10 mouse cellular contexts compared by ENCODE assay signal in the genomic region with DNA sequence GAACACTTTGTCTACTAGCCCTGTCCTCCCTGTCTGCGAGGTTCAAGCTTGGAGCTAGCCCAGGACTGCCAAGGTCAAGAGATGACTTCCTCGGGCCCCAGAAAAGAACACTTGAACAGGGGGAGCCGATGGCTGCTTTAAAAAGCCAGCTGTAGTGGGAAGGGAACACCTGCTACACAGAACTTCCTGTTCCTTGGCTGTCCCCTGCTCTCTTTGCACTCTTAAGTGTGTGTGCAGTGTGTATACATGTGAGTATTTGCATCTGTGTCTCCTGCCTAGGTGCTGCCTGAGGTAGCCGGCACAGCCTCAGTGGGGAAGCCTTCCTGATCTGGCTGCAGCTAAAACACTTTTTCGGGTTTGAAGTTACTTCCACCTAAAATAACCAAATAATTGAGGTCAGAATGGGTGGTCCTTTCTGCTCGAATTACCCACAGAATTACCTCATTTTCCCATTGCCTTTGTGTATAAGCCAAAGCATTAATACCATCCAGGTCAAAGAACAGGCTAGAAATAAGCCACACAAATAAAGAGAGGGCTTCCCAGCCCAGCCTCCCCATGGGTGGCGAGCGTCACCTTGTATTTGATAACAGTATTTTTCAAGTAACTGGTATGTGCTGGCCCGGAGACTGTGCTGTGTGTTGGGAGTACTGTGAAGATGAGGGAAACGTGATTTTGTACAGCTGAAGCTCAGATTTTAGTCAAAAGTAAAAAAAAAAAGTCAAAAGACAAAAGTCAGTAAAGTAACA.
A peak's percentile ranks its signal among the peaks of the same experiment; 100 is the strongest.
DNase-seq lines count a peak whose midpoint lies in the region; ATAC-seq lines count a peak whose summit lies in the region.
"Had no signal": no experiment of that assay in that cellular context is flagged by ENCODE, and none has a peak within 500 bp of the region (broad histone marks: within the 10 kb centered on the region; RNA-seq: fewer than 3 reads in every experiment).

No protein-coding gene starts in this region.

- no peak overlapping the region for H3K4me2 ChIP-seq in kidney, embryonic 14.5 days (replicated peaks; ENCODE audit: low read depth, low read length)
- no peak overlapping the region for H3K4me2 ChIP-seq in heart, embryonic 11.5 days
- H3K4me2 ChIP-seq: limb, embryonic 15.5 days; neural tube, embryonic 13.5 days had no signal

- H3K36me3 ChIP-seq in kidney, embryonic 14.5 days (ENCODE audit: control insufficient read depth, insufficient read depth, low read length), result no peaks in the 10 kb centered on the region
- H3K36me3 ChIP-seq in heart, embryonic 11.5 days (ENCODE audit: control insufficient read depth, insufficient read depth, low read length), result no peaks in the 10 kb centered on the region
- H3K36me3 ChIP-seq: limb, embryonic 15.5 days; neural tube, embryonic 13.5 days had no signal

- no peak overlapping the region for H3K4me3 ChIP-seq in kidney, embryonic 14.5 days (ENCODE audit: low read length)
- H3K4me3 ChIP-seq in heart, embryonic 11.5 days (ENCODE audit: low read depth, low read length), result no peak overlapping the region
- H3K4me3 ChIP-seq: limb, embryonic 15.5 days; neural tube, embryonic 13.5 days had no signal

- no peaks in the 10 kb centered on the region for H3K27me3 ChIP-seq in kidney, embryonic 14.5 days (ENCODE audit: control insufficient read depth, insufficient read depth, low read length)
- no peaks in the 10 kb centered on the region for H3K27me3 ChIP-seq in heart, embryonic 11.5 days (ENCODE audit: control insufficient read depth, insufficient read depth, low read length)
- H3K27me3 ChIP-seq: limb, embryonic 15.5 days; neural tube, embryonic 13.5 days had no signal

- no peak overlapping the region for H3K9ac ChIP-seq in kidney, embryonic 14.5 days (ENCODE audit: low read depth, low read length)
- peak overlapping the region; percentile 49; the same call in 1 of the 2 replicates for H3K9ac ChIP-seq in heart, embryonic 11.5 days (ENCODE audit: low read depth, low read length)
- H3K9ac ChIP-seq: limb, embryonic 15.5 days; neural tube, embryonic 13.5 days had no signal

- 61% methylated on average over 10 of the region's 10 CpGs for WGBS in kidney, embryonic 14.5 days
- 40% methylated on average over 10 of the region's 10 CpGs for WGBS in heart, embryonic 11.5 days (ENCODE audit: insufficient replicate concordance)

- 0 out of 2 replicates have a peak, but pooled peaks have one; percentile 12 for ATAC-seq in kidney, embryonic 14.5 days (ENCODE audit: low FRiP score, low TSS enrichment)
- ATAC-seq in heart, embryonic 11.5 days (replicated peaks; ENCODE audit: insufficient number of reproducible peaks, low FRiP score, low TSS enrichment), result no peak
- peak; percentile 39; the same call in 1 of the 2 replicates for ATAC-seq in neutrophil, adult 5-6 weeks (ENCODE audit: extremely low read depth, insufficient number of reproducible peaks, low FRiP score, poor library complexity, severe bottlenecking)

- no peak overlapping the region for H3K27ac ChIP-seq in kidney, embryonic 14.5 days (ENCODE audit: low read depth, low read length)
- H3K27ac ChIP-seq in heart, embryonic 11.5 days (ENCODE audit: low read depth, low read length), result peak overlapping the region; percentile 90
- H3K27ac ChIP-seq: neural tube, embryonic 13.5 days had no signal

- no peaks in the 10 kb centered on the region for H3K9me3 ChIP-seq in kidney, embryonic 14.5 days (ENCODE audit: control insufficient read depth, low read length)
- H3K9me3 ChIP-seq in heart, embryonic 11.5 days (replicated peaks; ENCODE audit: control insufficient read depth, low read length), result no peaks in the 10 kb centered on the region; the same call in 1 of the 2 replicates
- H3K9me3 ChIP-seq: limb, embryonic 15.5 days; neural tube, embryonic 13.5 days had no signal

- peaks cover 6% of the 10 kb centered on the region; the same call in 1 of the 2 replicates for H3K4me1 ChIP-seq in kidney, embryonic 14.5 days (ENCODE audit: control insufficient read depth, insufficient read depth, low read length)
- H3K4me1 ChIP-seq in heart, embryonic 11.5 days (ENCODE audit: control insufficient read depth, insufficient read depth, low read length), result peaks cover 22% of the 10 kb centered on the region
- H3K4me1 ChIP-seq: neural tube, embryonic 13.5 days had no signal

- no peak for DNase-seq in kidney, postnatal 25 days
- peak; percentile 44 to 45 for DNase-seq in B cell, adult 2 months
- no peak for DNase-seq in layer of hippocampus, adult 11-12 months (ENCODE audit: low spot score)
- no peak for DNase-seq in yolk sac, embryonic 10.5 days (ENCODE audit: low spot score)
- DNase-seq in cerebellum, adult 9-11 months, result no peak

Comparison
In these comparisons a context has a peak if more than half of its experiments do, and no peak if none do; other contexts are left out.
1. DNase-seq: peak in B cell, adult 2 months (2 of 2); none in kidney, postnatal 25 days (0 of 2), layer of hippocampus, adult 11-12 months (single experiment), yolk sac, embryonic 10.5 days (single experiment) and cerebellum, adult 9-11 months (single experiment).